Mouse (Mus musculus): Measurements from ENCODE around the gene Pi4ka.
A peak's percentile ranks its signal among the peaks of the same experiment; 100 is the strongest.

Pi4ka gene

DNA sequence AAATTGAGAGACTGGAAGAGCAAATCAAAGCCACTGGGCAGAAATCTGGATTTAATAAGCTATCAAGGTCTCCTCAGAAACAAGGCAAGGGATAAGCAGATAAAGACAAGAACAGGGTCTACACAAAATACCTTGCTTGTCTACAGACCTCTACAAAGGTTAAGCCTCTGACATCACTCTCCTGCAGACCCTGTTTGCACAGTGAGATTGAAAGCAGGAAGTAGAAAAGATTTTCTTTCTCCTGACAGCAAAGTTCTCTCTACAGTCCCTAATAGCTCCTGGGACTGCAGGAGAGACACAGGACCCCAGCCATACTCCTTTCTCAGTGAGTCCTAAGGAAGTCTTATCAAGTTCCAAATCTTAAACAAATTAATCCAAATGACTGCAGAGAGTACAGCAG, 71.5 kb downstream of the Pi4ka start:
- DNase-seq (ENCODE audit: low spot score) = no peak

DNA sequence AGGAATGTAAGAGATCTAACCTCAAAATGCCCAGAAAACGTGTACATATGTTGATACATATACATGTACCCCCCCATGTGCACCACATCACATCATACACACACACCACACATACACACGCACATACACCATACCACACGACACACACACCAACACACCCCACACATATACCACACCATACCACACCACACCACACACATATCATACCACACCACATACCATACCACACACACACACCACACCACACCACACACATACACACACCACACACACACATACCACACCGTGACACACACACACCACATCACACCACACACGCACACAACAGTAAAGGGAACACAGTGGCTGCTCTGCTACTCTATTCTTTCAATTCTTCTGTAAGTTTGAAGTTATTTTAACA, 74.3 kb downstream of the Pi4ka start:
- DNase-seq (ENCODE audit: low spot score) = no peak

- no peak for DNase-seq (ENCODE audit: low spot score)
Observed at GRCm38 (mm10) chr16:17331116-17331515, 75.0 kb downstream of the Pi4ka start, which contains the start of gene Serpind1. TSS of gene Serpind1 (plus strand) at chr16:17331371.

- no peak for DNase-seq (ENCODE audit: low spot score)
Observed at GRCm38 (mm10) chr16:17329848-17330570, 76.1 kb downstream of the Pi4ka start.

DNA sequence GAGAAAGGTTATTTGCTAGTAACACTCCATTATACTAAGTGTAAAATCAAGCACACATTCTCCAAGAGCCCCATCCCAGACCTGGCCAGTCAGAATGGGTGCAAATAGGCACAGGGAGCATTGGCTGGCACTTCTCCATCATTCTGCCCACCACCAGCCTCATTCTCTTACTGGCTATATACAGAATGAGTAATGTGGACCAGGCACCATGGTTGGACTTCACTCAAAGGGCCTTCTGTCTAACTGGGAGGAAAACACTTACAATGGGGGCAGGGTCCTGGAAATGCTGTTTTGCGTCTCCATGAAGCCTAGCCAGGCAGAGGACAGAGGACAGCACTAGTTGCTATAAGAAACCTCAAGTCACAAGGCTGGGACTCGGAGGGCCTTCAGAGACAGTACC, 80.0 kb downstream of the Pi4ka start:
- no peak for DNase-seq (ENCODE audit: low spot score)

GRCm38 (mm10) chr16:17324745-17325144, 81.4 kb downstream of the Pi4ka start:
- no peak for DNase-seq (ENCODE audit: low spot score)

- peak; percentile 7 for DNase-seq (ENCODE audit: low spot score)
Observed at GRCm38 (mm10) chr16:17321481-17321880, 84.6 kb downstream of the Pi4ka start.

GRCm38 (mm10) chr16:17316554-17316953, 89.6 kb downstream of the Pi4ka start:
- DNase-seq (ENCODE audit: low spot score) = peak; percentile 50

GRCm38 (mm10) chr16:17312531-17312930, 93.6 kb downstream of the Pi4ka start:
- DNase-seq (ENCODE audit: low spot score) = no peak

- no peak for DNase-seq (ENCODE audit: low spot score)
Observed at GRCm38 (mm10) chr16:17309036-17309435, 97.1 kb downstream of the Pi4ka start.

DNA sequence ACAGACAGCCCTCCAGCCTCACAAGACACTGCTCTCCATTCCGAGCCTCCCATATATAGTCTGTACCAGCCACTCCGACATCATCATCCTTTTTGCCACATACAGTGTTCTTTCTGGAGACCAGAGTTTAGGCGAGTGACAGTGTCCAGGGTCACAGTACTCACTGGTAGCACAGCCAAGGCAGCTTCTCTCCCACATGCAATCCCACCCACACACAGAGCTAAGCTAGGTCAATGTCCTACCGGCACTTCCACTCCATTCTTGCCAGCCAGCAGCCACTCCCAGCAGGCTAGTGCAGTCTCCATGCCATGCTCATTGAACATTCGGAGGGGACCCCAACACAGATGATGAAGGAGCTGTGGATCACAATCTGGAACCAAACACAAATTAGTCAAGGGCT, 98.7 kb downstream of the Pi4ka start:
- no peak for DNase-seq (ENCODE audit: low spot score)

DNA sequence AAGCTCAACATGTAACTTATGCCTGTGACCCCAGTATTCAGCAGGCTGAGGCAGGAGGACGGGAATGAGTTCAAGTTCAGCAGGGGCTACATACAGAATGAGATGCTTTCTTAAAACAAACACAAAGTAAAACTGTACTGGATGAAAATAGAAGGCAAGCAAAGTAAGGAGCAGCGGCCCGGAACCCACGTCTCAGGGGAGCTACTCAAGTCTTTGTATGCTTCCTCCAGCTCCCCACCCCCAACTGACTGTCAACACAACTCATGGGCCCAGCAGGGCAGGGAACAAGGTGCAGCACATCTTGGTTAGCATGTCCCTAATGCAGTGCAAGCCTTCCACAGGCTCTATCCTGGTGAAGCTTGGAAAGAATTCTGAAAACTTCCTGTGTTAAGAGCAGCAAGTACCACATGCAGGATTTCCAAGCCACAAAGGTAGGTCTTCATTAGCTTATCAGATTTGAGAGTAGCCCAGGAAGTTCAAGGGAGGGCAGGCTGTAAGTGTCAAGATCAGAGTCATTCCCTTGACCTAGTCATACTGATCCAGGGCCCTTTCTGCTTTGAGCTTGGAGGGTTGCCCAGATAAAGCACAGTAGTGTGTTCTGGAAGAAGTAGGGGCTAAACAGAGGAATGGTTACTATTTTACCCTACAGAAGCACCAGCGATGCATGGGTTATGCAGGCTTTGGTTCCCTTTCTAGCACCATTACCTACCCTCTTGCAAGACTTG, 102.4 kb downstream of the Pi4ka start:
- DNase-seq (ENCODE audit: low spot score) = no peak

GRCm38 (mm10) chr16:17300818-17301217, 105.3 kb downstream of the Pi4ka start:
- DNase-seq (ENCODE audit: low spot score) = no peak

DNA sequence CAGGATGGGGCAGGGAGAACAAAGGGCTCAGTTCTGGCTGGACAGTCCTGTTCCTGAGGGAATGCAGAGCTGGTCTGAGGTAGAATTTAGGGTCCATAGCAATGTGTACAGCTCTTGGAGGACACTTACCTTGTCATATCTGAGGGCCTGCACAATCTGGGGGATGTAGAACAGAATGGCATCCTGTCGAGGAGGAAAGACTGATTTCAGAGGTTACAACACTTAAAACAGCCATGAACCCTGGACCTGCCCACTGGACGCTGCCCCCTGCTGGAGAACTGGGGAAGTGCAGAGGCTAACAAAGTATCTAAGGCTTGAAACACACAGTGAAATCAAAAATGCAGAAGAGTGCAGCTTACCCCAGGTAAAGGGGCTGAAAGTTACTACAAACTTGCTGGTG, 113.4 kb downstream of the Pi4ka start:
- peak; percentile 74 for DNase-seq (ENCODE audit: low spot score)

DNA sequence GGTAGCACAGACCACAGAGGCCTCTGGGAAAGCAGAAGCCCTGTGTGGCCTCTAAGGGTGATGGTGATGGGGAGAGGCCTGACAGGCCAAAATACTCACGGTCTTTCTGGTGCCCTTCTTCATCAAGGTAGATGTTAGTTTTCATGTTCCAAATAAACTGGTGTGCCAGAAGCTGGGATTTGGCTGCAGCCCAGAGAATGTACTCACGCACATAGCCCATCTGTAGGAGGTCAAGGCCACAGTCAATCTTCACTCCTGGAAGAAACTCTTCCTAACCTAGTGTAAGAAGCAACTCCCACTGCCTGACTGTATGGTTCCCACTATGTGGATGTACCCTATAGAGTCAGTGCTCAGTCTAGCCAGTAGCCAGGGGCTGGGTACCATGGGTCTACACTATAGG, 115.1 kb downstream of the Pi4ka start:
- DNase-seq (ENCODE audit: low spot score) = no peak

- no peak for DNase-seq (ENCODE audit: low spot score)
Observed at GRCm38 (mm10) chr16:17287103-17287502, 119.0 kb downstream of the Pi4ka start.

- no peak for DNase-seq (ENCODE audit: low spot score)
Observed at GRCm38 (mm10) chr16:17283151-17283550, 123.0 kb downstream of the Pi4ka start.

GRCm38 (mm10) chr16:17280471-17280870, 125.6 kb downstream of the Pi4ka start:
- DNase-seq (ENCODE audit: low spot score) = no peak

GRCm38 (mm10) chr16:17277342-17278211, 128.5 kb downstream of the Pi4ka start:
- DNase-seq (ENCODE audit: low spot score) = no peak

GRCm38 (mm10) chr16:17276164-17277151, 129.7 kb downstream of the Pi4ka start:
- DNase-seq (ENCODE audit: low spot score) = peak; percentile 93

DNA sequence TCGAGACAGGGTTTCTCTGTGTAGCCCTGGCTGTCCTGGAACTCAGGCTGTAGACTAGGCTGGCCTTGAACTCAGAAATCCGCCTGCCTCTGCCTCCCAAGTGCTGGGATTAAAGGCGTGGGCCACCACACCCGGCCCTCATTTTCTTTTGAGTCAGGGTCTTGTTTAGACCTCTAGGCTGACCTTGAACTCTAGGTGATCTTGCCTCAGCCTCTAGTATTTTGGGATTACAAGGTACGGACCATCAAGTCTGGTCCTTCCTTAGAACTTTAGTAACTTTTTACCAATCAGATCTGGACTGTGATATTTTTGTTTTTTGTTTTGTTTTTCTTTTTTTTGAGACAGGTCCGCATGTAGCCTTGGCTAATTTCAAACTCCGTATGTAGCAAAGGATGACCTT, 130.4 kb downstream of the Pi4ka start, which contains the start of gene Tmem191c:
TSS of gene Tmem191c (plus strand) at position 357 of the 400 bp plus-strand sequence.
- no peak for DNase-seq (ENCODE audit: low spot score)
